Mouse (Mus musculus) hindbrain, embryonic 12.5 days (tissue): ENCODE results near the gene Mia3. TPM values are rescaled to one million over a fixed set of nuclear protein-coding genes. Genes with fewer than 3 reads are reported as not detected.
A peak's percentile ranks its signal among the peaks of the same experiment; 100 is the strongest.
"Not testable (repeated sequence)": the region's sequence is repeated elsewhere in the genome, so short reads cannot be mapped to it uniquely, and the experiment has no call there.

Source experiments
- ATAC-seq: fragments of 200-750 bp; cut with Nextera tagmentation; 2 replicates; pipeline ENCODE4 v1.8.0; 2017; ENCODE audit warnings: moderate TSS enrichment; ENCODE audit not compliant: low FRiP score
- H3K27ac ChIP-seq: fragments of 300-500 bp; sonication (generic); 2 replicates; pipeline ENCODE4 v1.5.1; 2016; ENCODE audit warnings: mild to moderate bottlenecking
- H3K27me3 ChIP-seq: fragments of 300-500 bp; sonication (generic); 2 replicates; pipeline ENCODE4 v1.6.1; 2016; ENCODE audit warnings: mild to moderate bottlenecking
- H3K36me3 ChIP-seq: fragments of 300-500 bp; sonication (generic); 2 replicates; pipeline ENCODE4 v1.6.1; 2016; ENCODE audit warnings: mild to moderate bottlenecking
- H3K4me1 ChIP-seq: fragments of 300-500 bp; sonication (generic); 2 replicates; pipeline ENCODE4 v1.6.1; 2016
- H3K4me2 ChIP-seq: fragments of 300-500 bp; sonication (generic); replicated peaks from 2 replicates; pipeline ENCODE4 v1.6.1; 2016; ENCODE audit warnings: mild to moderate bottlenecking
- H3K4me3 ChIP-seq: fragments of 300-500 bp; sonication (generic); 2 replicates; pipeline ENCODE4 v1.5.1; 2016; ENCODE audit warnings: mild to moderate bottlenecking
- H3K9ac ChIP-seq: fragments of 300-500 bp; sonication (generic); 2 replicates; pipeline ENCODE4 v1.6.1; 2016; ENCODE audit warnings: mild to moderate bottlenecking, moderate library complexity
- H3K9me3 ChIP-seq: fragments of 300-500 bp; sonication (generic); replicated peaks from 2 replicates; pipeline ENCODE4 v1.6.1; 2016; ENCODE audit warnings: mild to moderate bottlenecking
- WGBS: fragments of 180-500 bp; shearing (Covaris S2); methylation state at CpG from one replicate; pipeline ENCODE4 v1.1.7; 2016; 5-methylcytosine and 5-hydroxymethylcytosine counted together
- polyA plus RNA-seq: library from polyadenylated mRNA; unstranded; fragments of >200 nt; fragmentation: Nextera tagmentation; extraction: Ambion mirVana; gene quantifications from 2 replicates; pipeline ENCODE4 v1.2.1, GENCODE M21; 2016

Gene Mia3
- 132 and 149 TPM in 2 replicates for polyA plus RNA-seq

DNA sequence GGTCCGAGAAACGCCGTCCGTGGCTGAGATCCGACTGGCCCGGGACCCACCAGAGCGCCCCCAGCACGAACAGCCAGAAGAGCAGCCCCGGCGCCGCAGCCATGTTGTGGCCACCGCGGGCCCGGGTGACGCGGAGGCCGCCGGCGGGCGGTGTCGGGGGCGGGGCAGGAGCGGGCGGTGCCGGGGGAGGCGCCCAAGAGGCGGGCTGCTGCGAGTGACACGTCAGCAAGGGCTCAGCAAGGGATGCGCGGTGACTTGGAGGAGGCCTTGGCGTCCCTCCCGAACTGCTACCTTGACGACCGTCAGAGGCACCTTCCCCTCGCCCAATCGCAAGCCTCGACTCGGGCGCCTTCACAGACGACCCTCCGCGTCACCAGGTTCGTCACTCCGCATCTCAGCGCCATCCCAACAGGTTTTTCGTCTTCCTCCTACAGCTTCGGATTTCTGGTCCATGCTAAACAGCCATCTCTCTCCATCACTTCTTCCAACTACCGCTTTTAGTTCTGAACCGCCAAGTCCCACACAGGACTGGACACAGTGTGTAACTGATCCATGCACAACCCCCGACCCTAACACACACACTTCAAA is at the start of gene Mia3:
TSS of gene Mia3 (minus strand) at position 127 of the 588 bp plus-strand sequence.
- peak; percentile 99 for ATAC-seq
- H3K4me3 ChIP-seq: peak within 1 kb of the TSS; percentile 87
- 0 out of 2 replicates have a peak, but pooled peaks cover 3% of the 10 kb centered on the region for H3K9me3 ChIP-seq
- H3K9ac ChIP-seq: peak within 1 kb of the TSS; percentile 90
- H3K4me2 ChIP-seq: peak within 1 kb of the TSS; percentile 89
- WGBS: under 1% methylated on average over 46 of the region's 51 CpGs
- H3K27ac ChIP-seq: peak within 1 kb of the TSS; percentile 80
- no peaks in the 10 kb centered on the region for H3K27me3 ChIP-seq
- peaks cover 5% of the 10 kb centered on the region for H3K36me3 ChIP-seq
- H3K4me1 ChIP-seq: peaks cover 15% of the 10 kb centered on the region

DNA sequence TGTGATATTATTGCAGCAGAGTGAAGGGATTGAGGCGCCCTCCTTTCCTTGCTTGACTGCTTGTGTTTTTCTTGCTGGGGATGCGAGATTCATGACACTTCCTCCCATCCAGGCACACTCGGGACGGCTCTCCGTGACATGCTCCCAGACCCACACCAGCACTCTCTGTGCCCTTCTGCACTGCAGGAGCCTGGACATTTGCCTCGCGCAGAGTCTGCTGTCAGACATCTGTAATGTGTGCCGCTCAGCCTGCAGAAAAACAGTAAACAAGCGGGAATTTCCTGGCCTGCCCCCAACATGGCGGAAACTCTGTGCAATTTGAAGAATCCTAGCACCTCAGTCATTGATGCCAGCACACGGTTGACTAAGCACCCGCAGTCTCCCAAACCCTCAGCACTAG is 48.5 kb upstream of the Mia3 start, which contains the start of gene Hhipl2:
TSS of gene Hhipl2 (plus strand) at position 343 of the 400 bp plus-strand sequence.
- no peak for ATAC-seq
- no peak within 1 kb of the TSS for H3K9ac ChIP-seq
- H3K36me3 ChIP-seq: no peaks in the 10 kb centered on the region
- no peaks in the 10 kb centered on the region for H3K4me1 ChIP-seq
- no peak within 1 kb of the TSS for H3K4me2 ChIP-seq
- H3K27me3 ChIP-seq: no peaks in the 10 kb centered on the region
- H3K9me3 ChIP-seq: no peaks in the 10 kb centered on the region; the same call in 1 of the 2 replicates
- 79% methylated on average over 12 of the region's 12 CpGs for WGBS
- H3K27ac ChIP-seq: no peak within 1 kb of the TSS
- H3K4me3 ChIP-seq: no peak within 1 kb of the TSS

DNA sequence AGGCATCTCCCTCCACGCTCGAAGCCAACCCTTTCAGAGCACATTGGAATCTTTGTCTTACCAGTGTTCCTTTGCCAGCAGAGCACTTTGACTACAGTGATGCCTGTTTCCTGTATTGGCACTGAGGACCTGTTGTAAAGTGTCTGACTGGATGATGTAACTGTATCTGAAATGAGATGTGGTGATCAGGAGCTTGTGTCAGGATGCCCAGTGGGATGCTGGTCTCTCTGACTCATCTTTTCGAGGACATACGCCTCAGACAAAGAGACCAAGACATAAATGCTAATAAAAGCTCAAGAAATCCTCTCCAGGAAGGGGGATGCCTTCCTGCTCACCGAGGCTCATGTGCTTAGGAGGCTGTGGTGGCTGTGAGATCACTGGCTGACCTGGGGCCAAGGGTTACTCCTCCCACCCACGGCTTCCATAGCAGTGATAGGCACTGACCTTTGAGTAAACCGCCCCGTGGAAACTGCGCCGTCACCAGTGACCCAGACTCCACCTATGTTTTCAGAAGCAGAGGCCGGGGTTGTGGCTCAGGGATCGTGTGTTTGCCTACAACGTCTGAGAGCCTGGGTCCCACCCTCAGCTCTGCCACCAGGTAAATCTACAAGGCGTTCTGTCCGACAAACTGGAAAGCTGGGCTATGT is 44.9 kb upstream of the Mia3 start:
- Histone ChIP-seq H3K9me3 (no peaks in the 10 kb centered on the region; the same call in 1 of the 2 replicates), H3K9ac (no peak overlapping the region), H3K27ac (no peak overlapping the region), H3K36me3 (peaks cover 32% of the 10 kb centered on the region), H3K4me2 (no peak overlapping the region), H3K4me3 (no peak overlapping the region), H3K4me1 (no peaks in the 10 kb centered on the region), H3K27me3 (no peaks in the 10 kb centered on the region)
- no peak for ATAC-seq
- WGBS: 92% methylated on average over 15 of the region's 15 CpGs

DNA sequence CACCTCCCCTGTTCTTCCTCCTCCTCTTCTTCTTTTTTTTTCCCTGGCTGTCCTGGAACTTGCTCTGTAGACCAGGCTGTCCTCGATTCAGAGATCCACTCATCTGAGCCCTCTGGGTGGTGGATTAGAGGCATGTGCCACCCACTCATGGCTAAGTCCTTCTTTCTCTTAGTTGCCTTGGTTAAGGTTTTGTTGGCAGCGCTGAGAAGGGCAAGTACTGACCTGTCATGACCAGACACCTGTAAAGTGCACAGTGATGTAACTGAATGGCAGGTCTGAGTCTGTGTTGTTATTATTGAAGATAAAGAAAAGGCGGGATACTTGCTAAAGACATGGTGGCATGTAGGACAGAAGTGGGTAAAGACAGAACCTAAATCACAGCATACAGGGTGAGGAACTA is 34.0 kb upstream of the Mia3 start:
- Histone ChIP-seq H3K9me3 (no peaks in the 10 kb centered on the region), H3K27ac (no peak overlapping the region), H3K36me3 (peaks cover 64% of the 10 kb centered on the region), H3K9ac (no peak overlapping the region), H3K4me3 (no peak overlapping the region), H3K4me1 (no peaks in the 10 kb centered on the region), H3K4me2 (no peak overlapping the region), H3K27me3 (no peaks in the 10 kb centered on the region)
- no peak for ATAC-seq
- WGBS: 97% methylated on average over 3 of the region's 3 CpGs

- Histone ChIP-seq H3K27ac (peak within 1 kb of the TSS; percentile 58), H3K4me2 (peak within 1 kb of the TSS; percentile 85), H3K9me3 (no peaks in the 10 kb centered on the region), H3K4me1 (peaks cover 10% of the 10 kb centered on the region), H3K9ac (peak within 1 kb of the TSS; percentile 53), H3K36me3 (peaks cover 10% of the 10 kb centered on the region), H3K27me3 (peaks cover 22% of the 10 kb centered on the region), H3K4me3 (peak within 1 kb of the TSS; percentile 77)
- peak; percentile 100 for ATAC-seq
- 6% methylated on average over 44 of the region's 44 CpGs for WGBS
These were observed 19.4 kb upstream of the Mia3 start, which contains the start of gene Taf1a for GRCm38 (mm10) chr1:183388426-183389406. Gene Taf1a, plus strand, starts transcription at chr1:183388981.

GRCm38 (mm10) chr1:183387421-183387820 is 18.1 kb upstream of the Mia3 start:
- H3K4me3 ChIP-seq, H3K27ac ChIP-seq, H3K9me3 ChIP-seq, H3K4me1 ChIP-seq, H3K9ac ChIP-seq, H3K36me3 ChIP-seq, H3K4me2 ChIP-seq, ATAC-seq: not testable (repeated sequence)
- WGBS: 91% methylated on average over 3 of the region's 3 CpGs
- peaks cover 29% of the 10 kb centered on the region for H3K27me3 ChIP-seq

DNA sequence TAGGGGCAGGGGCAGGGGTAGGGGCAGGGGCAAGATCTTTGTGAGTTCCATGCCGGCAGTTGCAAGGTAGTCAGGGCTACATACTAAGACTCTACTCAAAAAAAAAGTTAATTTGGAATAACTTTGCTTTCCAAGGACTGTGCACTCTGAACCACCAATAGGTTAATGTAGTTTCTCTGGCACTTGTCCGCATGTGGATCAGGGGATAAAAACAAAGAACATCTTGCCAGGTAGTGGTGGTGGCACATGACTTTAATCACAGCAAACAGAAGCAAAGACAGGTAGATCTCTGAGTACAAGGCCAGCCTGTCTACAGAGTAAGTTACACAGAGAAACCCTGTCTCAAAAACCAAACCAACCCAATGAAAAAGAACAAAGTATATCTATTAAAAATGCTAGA is 13.3 kb upstream of the Mia3 start:
- Histone ChIP-seq H3K27me3 (peaks cover 26% of the 10 kb centered on the region), H3K4me1 (no peaks in the 10 kb centered on the region), H3K4me3 (no peak overlapping the region), H3K4me2 (no peak overlapping the region), H3K9ac (no peak overlapping the region), H3K9me3 (no peaks in the 10 kb centered on the region), H3K27ac (no peak overlapping the region), H3K36me3 (no peaks in the 10 kb centered on the region)
- no peak for ATAC-seq
- WGBS: 93% methylated on average over 2 of the region's 2 CpGs

GRCm38 (mm10) chr1:183381816-183382215 is 12.5 kb upstream of the Mia3 start:
- no peak overlapping the region for H3K9ac ChIP-seq
- no peak overlapping the region for H3K4me2 ChIP-seq
- ATAC-seq: no peak
- H3K4me3 ChIP-seq: no peak overlapping the region
- H3K27ac ChIP-seq: no peak overlapping the region
- 82% methylated on average over 5 of the region's 5 CpGs for WGBS
- no peaks in the 10 kb centered on the region for H3K4me1 ChIP-seq
- no peaks in the 10 kb centered on the region for H3K9me3 ChIP-seq
- peaks cover 18% of the 10 kb centered on the region for H3K27me3 ChIP-seq
- H3K36me3 ChIP-seq: no peaks in the 10 kb centered on the region

DNA sequence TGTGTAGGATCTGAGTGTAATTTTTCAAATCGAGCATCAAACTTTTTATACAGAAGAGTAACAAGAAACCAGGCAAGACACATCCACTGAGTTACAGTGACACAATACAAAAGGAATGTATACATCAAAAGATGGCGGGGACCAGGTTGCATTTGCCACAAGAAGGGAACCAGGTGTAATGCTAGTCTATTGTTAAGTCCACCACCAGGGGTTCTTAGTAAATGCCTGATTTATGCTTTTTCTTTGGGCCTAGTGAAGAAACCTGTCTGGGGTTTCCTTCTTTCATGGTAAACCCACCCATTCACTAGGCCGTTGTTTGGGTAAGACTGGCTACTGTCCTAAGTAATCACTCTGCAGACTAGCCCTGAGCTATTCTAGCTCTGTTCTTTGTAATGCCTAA is 10.0 kb upstream of the Mia3 start:
- H3K27me3 ChIP-seq: peaks cover 12% of the 10 kb centered on the region
- H3K36me3 ChIP-seq, H3K9ac ChIP-seq, H3K4me2 ChIP-seq, ATAC-seq, H3K9me3 ChIP-seq, H3K4me1 ChIP-seq, H3K27ac ChIP-seq, H3K4me3 ChIP-seq: not testable (repeated sequence)
- WGBS: 92% methylated on average over 3 of the region's 3 CpGs

DNA sequence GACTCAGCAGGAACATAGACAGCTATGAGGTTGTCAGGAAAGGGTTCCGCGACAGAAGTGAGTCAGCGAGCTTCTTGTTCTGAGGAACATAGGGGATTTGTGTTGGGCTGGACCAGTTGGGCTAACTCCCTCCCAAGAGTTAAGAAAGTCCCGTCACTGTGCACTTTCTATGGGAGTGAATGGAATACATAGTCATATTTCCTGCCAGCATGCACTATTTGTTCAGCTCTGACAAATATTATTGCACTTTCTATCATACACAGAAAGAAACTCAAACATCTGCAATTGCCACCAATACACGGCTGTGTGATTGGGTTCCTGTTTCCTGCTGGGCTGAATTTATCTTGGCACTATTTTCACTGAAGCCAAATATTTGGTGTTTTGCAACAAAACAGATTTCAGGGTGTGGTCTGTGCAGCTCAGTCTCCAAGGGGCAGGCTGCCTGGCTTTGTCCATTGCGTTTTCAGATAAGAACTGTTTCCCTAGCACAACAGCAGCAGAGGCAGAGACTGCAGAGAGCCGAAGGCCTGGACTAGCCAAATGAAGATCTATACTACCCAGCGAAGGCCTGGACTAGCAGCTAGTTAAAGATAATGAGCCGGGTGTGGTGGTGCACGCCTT is 9.1 kb upstream of the Mia3 start:
- H3K9ac ChIP-seq: no peak overlapping the region
- H3K4me1 ChIP-seq: no peaks in the 10 kb centered on the region
- no peak overlapping the region for H3K27ac ChIP-seq
- H3K9me3 ChIP-seq: peaks cover 8% of the 10 kb centered on the region; the same call in 1 of the 2 replicates
- no peak overlapping the region for H3K4me3 ChIP-seq
- peaks cover 8% of the 10 kb centered on the region for H3K27me3 ChIP-seq
- no peak overlapping the region for H3K4me2 ChIP-seq
- H3K36me3 ChIP-seq: no peaks in the 10 kb centered on the region
- ATAC-seq: no peak
- WGBS: 84% methylated on average over 10 of the region's 10 CpGs

DNA sequence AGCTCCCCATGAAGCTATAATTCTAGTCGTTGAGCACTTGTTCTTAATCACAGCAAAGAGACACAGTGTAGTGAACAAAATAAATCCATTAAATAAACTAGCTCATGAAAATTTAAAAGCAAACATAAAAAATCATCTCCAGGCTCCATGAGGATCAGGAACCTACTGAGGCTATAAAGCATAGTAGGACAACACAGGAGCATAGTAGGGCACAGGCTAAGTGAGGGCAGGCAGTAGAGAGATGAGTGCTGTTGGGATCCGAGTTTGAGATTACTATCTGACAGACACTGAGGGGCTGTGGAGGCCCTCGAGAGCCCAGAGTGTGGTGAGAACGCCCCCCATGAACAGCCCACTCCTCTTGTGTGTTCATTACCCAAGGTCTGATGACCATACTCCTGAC is 7.7 kb upstream of the Mia3 start:
- no peak overlapping the region for H3K4me3 ChIP-seq
- no peak overlapping the region for H3K27ac ChIP-seq
- ATAC-seq: no peak
- no peaks in the 10 kb centered on the region for H3K36me3 ChIP-seq
- H3K9me3 ChIP-seq: peaks cover 8% of the 10 kb centered on the region; the same call in 1 of the 2 replicates
- H3K27me3 ChIP-seq: peaks cover 3% of the 10 kb centered on the region; the same call in 1 of the 2 replicates
- no peaks in the 10 kb centered on the region for H3K4me1 ChIP-seq
- WGBS: 76% methylated on average over 4 of the region's 4 CpGs
- H3K9ac ChIP-seq: no peak overlapping the region
- H3K4me2 ChIP-seq: no peak overlapping the region
